Mouse (Mus musculus) MEL (cell line): ENCODE data around the gene Gna11. TPM values are rescaled to one million over a fixed set of nuclear protein-coding genes. Genes with fewer than 3 reads are reported as not detected.

ENCODE experiments used
- DNase-seq: peaks from one replicate; pipeline ENCODE4 v3.0.0; 2011; ENCODE audit warnings: low read depth, low spot score
- H3K27ac ChIP-seq: 2 replicates; pipeline ENCODE4 v1.5.1; 2012; ENCODE audit warnings: low read depth, mild to moderate bottlenecking, control low read depth, low read length, moderate library complexity; ENCODE audit not compliant: control insufficient read depth
- H3K27me3 ChIP-seq, 2 experiments: fragments of 150-350 bp in 1 of 2; sonication (generic) in 1 of 2; 2 replicates each; pipeline ENCODE4 v1.6.1; 2012; ENCODE audit warnings: low read length in 2 of 2, mild to moderate bottlenecking in 2 of 2, improper control_type of control experiment in 1 of 2, moderate library complexity in 1 of 2; ENCODE audit not compliant: insufficient read depth in 2 of 2, control insufficient read depth in 1 of 2
- H3K36me3 ChIP-seq, 2 experiments: 2 replicates each; pipeline ENCODE4 v1.6.1; 2012 to 2014; ENCODE audit warnings: low read length in 2 of 2, improper control_type of control experiment in 1 of 2, inconsistent platforms in 1 of 2, mild to moderate bottlenecking in 1 of 2; ENCODE audit not compliant: insufficient read depth in 2 of 2, control insufficient read depth in 1 of 2
- H3K4me1 ChIP-seq, 2 experiments: fragments of 150-350 bp in 1 of 2; sonication (generic) in 1 of 2; 2 replicates each; pipeline ENCODE4 v1.6.1; 2012; ENCODE audit warnings: low read length in 2 of 2, improper control_type of control experiment in 1 of 2, mild to moderate bottlenecking in 1 of 2; ENCODE audit not compliant: insufficient read depth in 2 of 2, control insufficient read depth in 1 of 2
- H3K4me3 ChIP-seq, 2 experiments: fragments of 150-350 bp in 1 of 2; sonication (generic) in 1 of 2; 2 replicates each; pipeline ENCODE4 v1.5.1; 2012; ENCODE audit warnings: low read depth in 2 of 2, low read length in 2 of 2, mild to moderate bottlenecking in 2 of 2, moderate library complexity in 2 of 2, control low read depth in 1 of 2, improper control_type of control experiment in 1 of 2; ENCODE audit not compliant: control insufficient read depth in 1 of 2, insufficient read depth in 1 of 2
- H3K79me2 ChIP-seq: 2 replicates; pipeline ENCODE4 v1.6.1; 2012; ENCODE audit warnings: mild to moderate bottlenecking, low read length, moderate library complexity; ENCODE audit not compliant: control insufficient read depth, poor library complexity, insufficient read depth
- H3K9ac ChIP-seq: 2 replicates; pipeline ENCODE4 v1.6.1; 2012; ENCODE audit warnings: low read depth, mild to moderate bottlenecking, control low read depth, low read length, moderate library complexity; ENCODE audit not compliant: control insufficient read depth, poor library complexity, severe bottlenecking
- H3K9me3 ChIP-seq: fragments of 150-350 bp; sonication (generic); replicated peaks from 2 replicates; pipeline ENCODE4 v1.6.1; 2012; ENCODE audit warnings: mild to moderate bottlenecking, low read length, improper control_type of control experiment, moderate library complexity; ENCODE audit not compliant: insufficient read depth
- BHLHE40 ChIP-seq: IDR thresholded peaks from 2 replicates; pipeline ENCODE4 v1.6.1; 2012; ENCODE audit warnings: low read depth, mild to moderate bottlenecking, inconsistent platforms, low read length, improper control_type of control experiment, borderline replicate concordance
- CHD1 ChIP-seq: IDR thresholded peaks from 2 replicates; pipeline ENCODE4 v1.6.1; 2012; ENCODE audit warnings: low read depth, mild to moderate bottlenecking, inconsistent platforms, low read length, improper control_type of control experiment
- CHD2 ChIP-seq: IDR thresholded peaks from 2 replicates; pipeline ENCODE4 v1.6.1; 2011; ENCODE audit warnings: low read length, improper control_type of control experiment
- E2F4 ChIP-seq: IDR thresholded peaks from 2 replicates; pipeline ENCODE4 v1.6.1; 2011; ENCODE audit warnings: low read depth, low read length, improper control_type of control experiment, borderline replicate concordance
- EP300 ChIP-seq, 2 experiments: IDR thresholded peaks; 2 replicates each; pipeline ENCODE4 v1.6.1; 2011; ENCODE audit warnings: improper control_type of control experiment in 2 of 2, low read length in 2 of 2, low read depth in 1 of 2, mild to moderate bottlenecking in 1 of 2
- ETS1 ChIP-seq: IDR thresholded peaks from 2 replicates; pipeline ENCODE4 v1.6.1; 2012; ENCODE audit warnings: low read depth, mild to moderate bottlenecking, inconsistent platforms, low read length, improper control_type of control experiment, moderate library complexity
- GABPA ChIP-seq: IDR thresholded peaks from 2 replicates; pipeline ENCODE4 v1.6.1; 2012; ENCODE audit warnings: low read depth, mild to moderate bottlenecking, inconsistent platforms, low read length, improper control_type of control experiment, moderate library complexity
- GATA1 ChIP-seq: IDR thresholded peaks from 2 replicates; pipeline ENCODE4 v1.6.1; 2011; ENCODE audit warnings: low read depth, low read length, improper control_type of control experiment
- HCFC1 ChIP-seq: IDR thresholded peaks from 2 replicates; pipeline ENCODE4 v1.6.1; 2012; ENCODE audit warnings: low read depth, mild to moderate bottlenecking, inconsistent platforms, low read length, improper control_type of control experiment, moderate library complexity
- JUND ChIP-seq: IDR thresholded peaks from 2 replicates; pipeline ENCODE4 v1.6.1; 2011; ENCODE audit warnings: low read depth, mild to moderate bottlenecking, improper control_type of control experiment, low read length
- KAT2A ChIP-seq: conservative IDR thresholded peaks from 2 replicates; pipeline ENCODE4 v1.6.1; 2012; ENCODE audit warnings: low read depth, low read length, improper control_type of control experiment, inconsistent platforms
- MAFK ChIP-seq: IDR thresholded peaks from 2 replicates; pipeline ENCODE4 v1.6.1; 2011; ENCODE audit warnings: low read depth, mild to moderate bottlenecking, low read length, improper control_type of control experiment, borderline replicate concordance
- MAZ ChIP-seq: IDR thresholded peaks from 2 replicates; pipeline ENCODE4 v1.6.1; 2012; ENCODE audit warnings: low read depth, mild to moderate bottlenecking, inconsistent platforms, low read length, improper control_type of control experiment
- MEF2A ChIP-seq: IDR thresholded peaks from 2 replicates; pipeline ENCODE4 v1.6.1; 2014; ENCODE audit warnings: low read depth, mild to moderate bottlenecking, inconsistent platforms, low read length, improper control_type of control experiment; ENCODE audit not compliant: poor library complexity, insufficient replicate concordance, severe bottlenecking; ENCODE audit errors: extremely low read depth
- MXI1 ChIP-seq: IDR thresholded peaks from 2 replicates; pipeline ENCODE4 v1.6.1; 2011; ENCODE audit warnings: mild to moderate bottlenecking, low read depth, low read length, improper control_type of control experiment
- MYB ChIP-seq: IDR thresholded peaks from 2 replicates; pipeline ENCODE4 v1.6.1; 2011; ENCODE audit warnings: mild to moderate bottlenecking, low read depth, low read length, improper control_type of control experiment
- NELFE ChIP-seq: IDR thresholded peaks from 2 replicates; pipeline ENCODE4 v1.6.1; 2011; ENCODE audit warnings: low read depth, low read length, improper control_type of control experiment
- NRF1 ChIP-seq: IDR thresholded peaks from 2 replicates; pipeline ENCODE4 v1.6.1; 2014; ENCODE audit warnings: low read depth, mild to moderate bottlenecking, inconsistent platforms, low read length, improper control_type of control experiment, moderate library complexity; ENCODE audit not compliant: poor library complexity, insufficient read depth, severe bottlenecking
- POLR2A ChIP-seq, 2 experiments: IDR thresholded peaks; 2 replicates each; pipeline ENCODE4 v1.6.1; 2011 to 2012; ENCODE audit warnings: low read length in 2 of 2, mild to moderate bottlenecking in 2 of 2, control low read depth in 1 of 2, improper control_type of control experiment in 1 of 2, low read depth in 1 of 2, moderate library complexity in 1 of 2; ENCODE audit not compliant: control insufficient read depth in 1 of 2, insufficient read depth in 1 of 2, poor library complexity in 1 of 2
- POLR2AphosphoS2 ChIP-seq: IDR thresholded peaks from 2 replicates; pipeline ENCODE4 v1.6.1; 2011; ENCODE audit warnings: low read length, improper control_type of control experiment
- POLR2AphosphoS5 ChIP-seq: IDR thresholded peaks from 2 replicates; pipeline ENCODE4 v1.6.1; 2012; ENCODE audit warnings: low read depth, borderline replicate concordance, mild to moderate bottlenecking, inconsistent platforms, low read length, moderate library complexity, mixed read lengths
- RAD21 ChIP-seq: IDR thresholded peaks from 2 replicates; pipeline ENCODE4 v1.6.1; 2011; ENCODE audit warnings: mild to moderate bottlenecking, low read depth, low read length, improper control_type of control experiment
- RCOR1 ChIP-seq: IDR thresholded peaks from 2 replicates; pipeline ENCODE4 v1.6.1; 2012; ENCODE audit warnings: low read depth, mild to moderate bottlenecking, inconsistent platforms, low read length, improper control_type of control experiment
- SMC3 ChIP-seq: IDR thresholded peaks from 2 replicates; pipeline ENCODE4 v1.6.1; 2011; ENCODE audit warnings: low read depth, low read length, improper control_type of control experiment
- TAL1 ChIP-seq: IDR thresholded peaks from 2 replicates; pipeline ENCODE4 v1.6.1; 2012; ENCODE audit warnings: mild to moderate bottlenecking, inconsistent platforms, low read length, moderate library complexity, mixed read lengths
- TBP ChIP-seq: IDR thresholded peaks from 2 replicates; pipeline ENCODE4 v1.8.0; 2011; ENCODE audit warnings: low read depth, low read length, improper control_type of control experiment
- TCF12 ChIP-seq: IDR thresholded peaks from 2 replicates; pipeline ENCODE4 v1.6.1; 2014; ENCODE audit warnings: low read depth, mild to moderate bottlenecking, inconsistent platforms, low read length, improper control_type of control experiment, moderate library complexity
- UBTF ChIP-seq: IDR thresholded peaks from 2 replicates; pipeline ENCODE4 v1.6.1; 2012; ENCODE audit warnings: low read depth, mild to moderate bottlenecking, inconsistent platforms, low read length, improper control_type of control experiment, moderate library complexity, borderline replicate concordance; ENCODE audit not compliant: insufficient read depth
- USF1 ChIP-seq: IDR thresholded peaks from 2 replicates; pipeline ENCODE4 v1.6.1; 2014; ENCODE audit warnings: low read depth, mild to moderate bottlenecking, inconsistent platforms, low read length, improper control_type of control experiment, moderate library complexity
- USF2 ChIP-seq, 2 experiments: IDR thresholded peaks; 2 replicates each; pipeline ENCODE4 v1.6.1; 2011 to 2012; ENCODE audit warnings: improper control_type of control experiment in 2 of 2, low read length in 2 of 2, borderline replicate concordance in 1 of 2, inconsistent platforms in 1 of 2, low read depth in 1 of 2, mild to moderate bottlenecking in 1 of 2; ENCODE audit not compliant: insufficient read depth in 1 of 2
- ZC3H11A ChIP-seq: IDR thresholded peaks from 2 replicates; pipeline ENCODE4 v1.6.1; 2012; ENCODE audit warnings: low read depth, mild to moderate bottlenecking, inconsistent platforms, low read length, improper control_type of control experiment
- ZKSCAN1 ChIP-seq: IDR thresholded peaks from 2 replicates; pipeline ENCODE4 v1.6.1; 2012; ENCODE audit warnings: low read depth, mild to moderate bottlenecking, inconsistent platforms, low read length, improper control_type of control experiment, moderate library complexity
- ZMIZ1 ChIP-seq: IDR thresholded peaks from 2 replicates; pipeline ENCODE4 v1.6.1; 2012; ENCODE audit warnings: low read depth, mild to moderate bottlenecking, inconsistent platforms, low read length, improper control_type of control experiment, moderate library complexity
- ZNF384 ChIP-seq: IDR thresholded peaks from 2 replicates; pipeline ENCODE4 v1.6.1; 2012; ENCODE audit warnings: low read depth, mild to moderate bottlenecking, inconsistent platforms, low read length, improper control_type of control experiment
- polyA plus RNA-seq, 2 experiments: library from polyadenylated mRNA; stranded (reverse) in 1 of 2; unstranded in 1 of 2; fragments of >175 nt in 1 of 2; fragments of >200 nt in 1 of 2; gene quantifications; 2 replicates each; pipeline versions ENCODE4 v1.2.1 to v1.2.4; 2012; ENCODE audit warnings: low replicate concordance in 2 of 2, low read depth in 1 of 2; ENCODE audit not compliant: insufficient read length in 2 of 2, insufficient read depth in 1 of 2, missing spikeins in 1 of 2
- total RNA-seq: library from RNA; depleted of rRNA; stranded (reverse); fragments of 300-350 nt; gene quantifications from 2 replicates; pipeline ENCODE4 v1.2.3, GENCODE M21; 2012

Gna11 gene
- total and polyA plus RNA-seq, 3 experiments, result 14.1 to 18.4 TPM; not detected in 1

DNA sequence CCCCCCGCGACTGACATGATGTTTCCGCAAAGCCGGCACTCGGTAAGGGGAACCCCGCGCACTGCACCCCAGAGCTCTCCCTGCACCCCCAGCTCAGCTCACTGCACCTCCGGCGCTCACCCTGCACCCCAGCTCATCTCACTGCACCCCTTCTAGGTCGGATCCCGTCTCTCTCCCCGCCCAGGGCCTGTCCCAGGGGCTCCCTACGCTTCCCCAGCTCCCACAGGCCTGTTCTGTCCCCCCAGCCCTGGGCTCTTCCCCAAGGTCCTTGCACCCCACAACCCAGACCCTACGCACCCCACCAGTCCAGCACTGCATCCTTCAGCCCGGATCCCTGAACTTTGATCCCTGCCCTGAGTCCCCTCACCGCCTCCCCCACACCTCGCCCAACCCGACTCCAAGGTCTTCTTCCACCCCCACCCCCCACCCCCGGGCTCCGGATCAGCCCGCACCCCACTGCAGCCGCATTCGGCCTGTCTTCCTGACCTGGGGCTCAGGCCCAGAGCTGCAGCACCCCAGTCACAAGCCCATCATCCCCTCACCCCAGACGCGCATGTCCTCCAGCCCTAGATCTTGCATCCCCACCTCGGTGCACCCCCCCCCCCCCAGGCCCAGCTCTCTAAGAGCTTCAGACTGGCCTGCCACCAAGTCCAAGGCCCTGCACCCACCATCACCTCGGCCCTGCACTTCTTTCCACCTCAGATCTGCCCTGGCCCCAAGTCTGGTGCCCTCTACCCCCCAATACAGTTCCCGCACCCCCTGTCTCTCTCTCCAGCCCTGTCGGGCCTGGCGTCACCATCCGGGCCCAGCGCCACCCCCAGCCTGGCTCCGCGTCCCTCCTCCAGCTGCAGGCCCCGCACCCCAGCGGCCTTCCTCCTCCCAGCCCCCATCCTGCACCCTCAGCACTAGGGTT lies 14.9 kb upstream of the Gna11 start:
- Histone ChIP-seq H3K36me3 (peaks cover 2 to 11% of the 10 kb centered on the region in 2 experiments; a peak in 2 of 4 replicates), H3K27ac (peak overlapping the region; percentile 62), H3K4me1 (peaks cover 0 to 11% of the 10 kb centered on the region in 2 experiments; a peak in 3 of 4 replicates), H3K79me2 (peaks cover 27% of the 10 kb centered on the region), H3K9ac (peak overlapping the region; percentile 82), H3K4me3 (peak overlapping the region; percentile 85 to 95), H3K27me3 (no peaks in the 10 kb centered on the region), H3K9me3 (no peaks in the 10 kb centered on the region)
- DNase-seq, result peak; percentile 74
- TF ChIP-seq E2F4 (no peak), SMC3 (no peak), NRF1 (peak; percentile 43; the same call in 1 of the 2 replicates), ZKSCAN1 (no peak), TCF12 (0 out of 2 replicates have a peak, but pooled peaks have one; percentile 11), MEF2A (no peak), GABPA (no peak), POLR2A (IDR thresholded peaks at IDR 0.05; ENCODE audit: control insufficient read depth in 1 of 2, insufficient read depth in 1 of 2, low read depth in 1 of 2, low read length in 2 of 2, poor library complexity in 1 of 2) (no peak; a peak in 1 of 4 replicates), ZNF384 (no peak), ETS1 (no peak), CHD1 (0 out of 2 replicates have a peak, but pooled peaks have one; percentile 28), HCFC1 (peak; percentile 35), RCOR1 (no peak), KAT2A (no peak), NELFE (no peak; the same call in none of the 2 replicates), MAZ (peak; percentile 11; the same call in 1 of the 2 replicates), POLR2AphosphoS5 (no peak), TAL1 (no peak), CHD2 (no peak), GATA1 (no peak), RAD21 (no peak), BHLHE40 (no peak), POLR2AphosphoS2 (no peak), ZC3H11A (no peak), MXI1 (no peak; the same call in 1 of the 2 replicates), USF1 (no peak), EP300 (IDR thresholded peaks at IDR 0.05; ENCODE audit: low read depth in 1 of 2, low read length in 2 of 2) (no peak), TBP (0 out of 2 replicates have a peak, but pooled peaks have one; percentile 20), MYB (no peak), ZMIZ1 (no peak), JUND (no peak), MAFK (no peak), USF2 (IDR thresholded peaks at IDR 0.05; ENCODE audit: borderline replicate concordance in 1 of 2, insufficient read depth in 1 of 2, low read depth in 1 of 2, low read length in 2 of 2) (no peak), UBTF (peak; percentile 49; the same call in 1 of the 2 replicates)
